Mouse (Mus musculus) embryonic fibroblast, embryonic 13.5 days (primary cell): ENCODE measurements around the gene Arhgap24. TPM values are rescaled to one million over a fixed set of nuclear protein-coding genes. Genes with fewer than 3 reads are reported as not detected.
"Not testable (repeated sequence)": the region's sequence is repeated elsewhere in the genome, so short reads cannot be mapped to it uniquely, and the experiment has no call there.

ENCODE experiments used
- H3K27ac ChIP-seq: 2 replicates; pipeline ENCODE4 v1.5.1; 2012; ENCODE audit warnings: low read length, control low read depth, inconsistent platforms; ENCODE audit not compliant: insufficient read depth
- H3K4me1 ChIP-seq: 2 replicates; pipeline ENCODE4 v1.6.1; 2011; ENCODE audit warnings: low read length; ENCODE audit not compliant: control insufficient read depth, insufficient read depth
- H3K4me3 ChIP-seq: 2 replicates; pipeline ENCODE4 v1.5.1; 2011; ENCODE audit warnings: mild to moderate bottlenecking, control low read depth, low read length; ENCODE audit not compliant: insufficient read depth
- CTCF ChIP-seq: IDR thresholded peaks from 2 replicates; pipeline ENCODE4 v1.5.1; 2011; ENCODE audit warnings: mild to moderate bottlenecking, control low read depth, low read length, moderate library complexity, borderline replicate concordance; ENCODE audit not compliant: insufficient read depth
- POLR2A ChIP-seq: IDR thresholded peaks from 2 replicates; pipeline ENCODE4 v1.6.1; 2011; ENCODE audit warnings: low read depth, mild to moderate bottlenecking, control low read depth, low read length, moderate library complexity
- polyA plus RNA-seq: library from polyadenylated mRNA; stranded (reverse); fragments of >200 nt; gene quantifications from 2 replicates; pipeline ENCODE4 v1.2.4, GENCODE M21; 2011; ENCODE audit warnings: low read depth; ENCODE audit not compliant: missing spikeins, insufficient read length

Gene Arhgap24
- polyA plus RNA-seq, 1 experiment, result 27.1 TPM

DNA sequence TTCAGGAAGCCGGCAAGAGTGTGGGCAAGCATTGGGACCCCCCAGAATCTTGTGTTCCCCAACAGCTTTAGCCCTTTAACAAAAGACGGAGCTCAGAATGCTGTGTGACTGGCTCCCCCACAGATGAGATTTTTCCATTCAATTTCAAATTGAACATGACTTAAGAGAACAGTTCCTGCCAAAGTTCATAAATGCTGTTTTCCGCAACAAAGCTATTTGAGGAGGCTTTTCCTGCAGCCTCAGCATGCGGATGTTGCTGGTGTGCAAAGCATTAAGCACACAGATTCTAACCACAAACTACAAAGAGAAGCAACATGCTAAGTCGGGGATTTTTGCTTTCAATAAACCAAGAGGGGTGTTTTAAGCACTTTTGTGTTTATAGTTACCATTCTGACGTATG, 449.0 kb downstream of the Arhgap24 start:
- H3K4me3 ChIP-seq, result no peak overlapping the region
- no peak for TF ChIP-seq CTCF
- TF ChIP-seq POLR2A, result no peak
- H3K27ac ChIP-seq, result no peak overlapping the region
- H3K4me1 ChIP-seq, result no peaks in the 10 kb centered on the region

DNA sequence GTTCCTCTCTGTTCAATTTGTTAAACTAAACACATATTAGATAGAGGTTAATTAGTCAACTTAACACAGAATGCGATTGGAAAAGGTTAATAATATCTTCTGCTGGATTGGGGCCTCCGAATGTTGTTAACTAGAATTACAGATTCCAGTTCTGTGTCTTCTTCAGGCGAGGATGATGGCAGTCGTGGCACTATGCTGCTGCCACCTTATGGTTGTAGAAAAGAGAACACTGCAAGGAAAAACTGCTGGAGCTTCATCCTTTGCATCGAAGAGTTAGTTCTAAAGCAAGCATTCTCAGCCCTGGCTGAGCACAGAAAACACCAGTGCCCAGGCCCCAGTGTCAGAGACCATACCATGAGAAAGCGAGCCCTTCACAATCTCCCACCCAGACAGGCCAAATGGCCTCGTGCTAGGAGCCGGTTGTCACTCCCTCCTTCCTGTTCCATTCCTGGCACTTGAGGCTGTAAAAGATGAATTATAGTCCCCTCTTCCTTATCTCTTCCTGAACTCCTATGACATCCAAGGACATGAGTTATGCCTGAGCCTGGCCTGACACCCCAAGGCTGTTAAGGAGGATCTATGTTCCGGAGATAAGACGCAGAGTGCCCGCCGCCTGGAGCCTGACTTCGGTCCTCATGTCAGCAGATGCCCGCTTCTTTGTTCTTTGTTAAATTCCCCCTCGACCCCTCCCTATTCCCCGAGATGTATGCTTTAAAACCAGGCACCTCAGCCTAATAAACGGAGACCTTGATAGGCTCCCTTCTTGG, 462.9 kb downstream of the Arhgap24 start:
- not testable (repeated sequence) for H3K4me3 ChIP-seq, H3K4me1 ChIP-seq, H3K27ac ChIP-seq
- TF ChIP-seq CTCF, result peak; percentile 17; the same call in 1 of the 2 replicates

DNA sequence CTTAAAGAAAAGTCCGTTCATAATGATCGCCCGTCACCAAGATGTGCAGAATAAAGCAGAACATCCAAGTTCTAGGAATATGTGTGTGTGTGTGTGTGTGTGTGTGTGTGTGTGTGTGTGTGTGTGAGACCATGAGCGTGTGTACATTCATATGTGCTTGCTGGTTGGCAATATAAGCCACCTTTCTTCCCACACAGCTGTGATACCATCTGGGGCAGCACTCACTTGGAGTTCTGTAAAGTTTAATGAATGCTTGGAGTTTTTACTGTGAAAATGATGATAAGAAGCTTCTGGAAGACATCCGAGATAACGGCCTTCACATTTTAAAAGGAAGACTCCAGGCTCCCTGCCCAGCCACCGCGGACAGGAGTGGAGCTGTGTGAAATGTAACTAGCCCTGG, 465.4 kb downstream of the Arhgap24 start:
- no peaks in the 10 kb centered on the region for H3K4me1 ChIP-seq
- TF ChIP-seq CTCF (no peak), POLR2A (no peak)
- H3K4me3 ChIP-seq, result no peak overlapping the region
- H3K27ac ChIP-seq, result no peak overlapping the region

DNA sequence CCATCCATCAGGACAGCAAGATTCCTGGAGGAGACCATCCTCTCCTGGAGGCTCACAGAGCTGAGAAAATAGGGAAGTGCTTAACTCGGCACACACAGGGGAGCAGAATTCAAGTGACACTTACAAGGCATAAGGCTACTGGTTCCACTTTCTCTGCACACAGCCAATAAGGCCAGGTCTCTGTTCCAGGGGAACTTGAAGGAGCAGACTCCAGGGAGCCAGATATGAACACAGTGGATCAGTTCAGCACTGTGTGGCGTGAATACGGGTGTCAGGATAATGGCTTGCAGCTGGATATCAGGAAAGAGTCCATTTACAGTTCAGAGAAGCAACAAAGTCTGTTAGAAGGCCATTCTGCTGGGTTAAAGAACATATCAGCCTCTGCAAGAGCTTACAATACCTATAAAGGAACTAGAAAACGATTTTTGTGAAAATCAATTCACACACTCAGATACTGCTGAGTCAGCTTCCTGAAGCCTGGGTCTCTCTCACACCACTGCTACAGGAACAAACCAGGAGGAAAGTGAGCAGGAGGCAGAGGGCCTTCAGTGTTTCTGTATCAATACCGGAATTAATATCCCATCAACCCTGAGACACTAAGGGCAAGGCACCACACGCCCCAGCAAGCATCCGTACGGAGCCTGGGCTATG, 466.0 kb downstream of the Arhgap24 start:
- TF ChIP-seq CTCF, result no peak
- TF ChIP-seq POLR2A, result no peak
- no peak overlapping the region for H3K4me3 ChIP-seq
- no peaks in the 10 kb centered on the region for H3K4me1 ChIP-seq
- no peak overlapping the region for H3K27ac ChIP-seq
